Mouse (Mus musculus) urinary bladder, postnatal 4 days (tissue): Measurements from ENCODE around the gene Cops3.
"Not testable (repeated sequence)": the region's sequence is repeated elsewhere in the genome, so short reads cannot be mapped to it uniquely, and the experiment has no call there.

Source experiments
- DNase-seq, 2 experiments: peaks; one replicate each; pipeline ENCODE4 v3.0.0; 2021 to 2022; ENCODE audit warnings: low spot score in 2 of 2

Cops3 gene

DNA sequence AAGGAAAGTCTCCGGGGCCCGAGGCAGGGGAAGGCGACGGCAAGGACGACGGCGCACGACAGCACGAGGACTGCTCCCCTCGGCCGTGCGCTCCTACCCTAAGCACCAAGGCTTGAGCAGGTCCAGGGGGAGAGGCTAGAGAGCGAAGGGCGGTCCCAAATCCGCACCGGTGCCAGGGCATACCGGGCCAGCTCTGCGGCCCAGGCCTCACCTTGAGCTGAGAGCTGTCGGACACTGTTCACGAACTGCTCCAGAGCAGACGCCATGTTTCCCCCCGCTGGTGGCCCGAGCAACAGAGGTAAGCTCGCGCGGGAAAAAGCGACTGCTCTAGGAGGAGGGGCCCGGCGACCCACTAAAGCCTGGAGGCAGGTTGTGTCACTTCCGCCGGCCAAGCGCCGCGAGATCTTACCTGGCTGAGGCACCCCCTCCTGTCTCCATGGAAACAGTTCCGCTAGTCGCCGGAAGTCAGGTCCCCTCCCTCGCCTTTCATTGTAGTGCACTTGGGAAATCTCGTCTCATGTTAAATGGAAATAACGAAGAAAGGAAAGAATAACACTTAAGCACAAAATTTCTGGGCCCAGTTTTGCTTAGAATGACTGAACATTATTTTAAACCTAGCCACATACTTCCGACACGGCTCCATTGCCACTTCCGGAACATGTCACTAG lies at the start of gene Cops3:
Cops3 (minus strand) TSS at position 380 of the 668 bp plus-strand sequence.
- peak; percentile 92 to 95 for DNase-seq

DNA sequence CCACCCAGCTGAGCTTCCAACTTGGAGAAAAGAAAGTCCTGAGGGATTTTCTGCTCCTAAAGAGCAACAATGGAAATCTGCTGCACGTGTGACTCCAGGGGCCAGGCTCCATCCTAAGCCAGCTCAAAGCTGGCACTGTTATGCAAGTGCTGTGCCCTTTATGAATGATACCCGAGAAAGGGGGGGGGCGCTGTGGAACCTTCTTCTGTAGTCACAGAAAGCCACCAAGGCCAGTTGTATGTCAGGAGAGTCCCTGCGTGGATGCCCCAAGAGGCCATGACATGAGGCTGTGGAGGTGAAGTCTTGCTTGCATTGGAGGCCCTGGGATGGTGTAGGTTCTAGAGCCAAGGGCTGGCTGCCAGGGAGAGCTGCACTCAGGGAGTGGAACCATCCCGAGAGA lies 48.5 kb upstream of the Cops3 start:
- no peak for DNase-seq

DNA sequence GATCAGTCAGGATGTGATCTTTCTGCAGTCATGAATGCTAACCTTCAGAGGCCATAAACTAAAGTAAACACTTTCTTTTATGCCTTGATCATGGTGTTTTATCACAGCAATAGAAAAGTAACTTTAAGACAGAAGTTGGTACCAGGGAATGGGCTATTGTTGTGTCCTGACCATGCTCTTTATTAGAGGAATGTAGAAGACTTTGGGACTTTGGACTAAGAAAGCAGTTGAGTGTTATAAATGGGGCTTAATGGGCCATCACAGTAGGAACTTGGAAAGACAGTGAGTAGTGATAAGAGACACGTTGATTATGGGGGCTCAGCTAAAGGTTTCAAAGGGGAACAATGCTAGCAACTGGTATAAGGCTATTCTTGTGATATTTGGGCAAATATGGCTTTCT lies 47.3 kb upstream of the Cops3 start:
- no peak for DNase-seq

DNA sequence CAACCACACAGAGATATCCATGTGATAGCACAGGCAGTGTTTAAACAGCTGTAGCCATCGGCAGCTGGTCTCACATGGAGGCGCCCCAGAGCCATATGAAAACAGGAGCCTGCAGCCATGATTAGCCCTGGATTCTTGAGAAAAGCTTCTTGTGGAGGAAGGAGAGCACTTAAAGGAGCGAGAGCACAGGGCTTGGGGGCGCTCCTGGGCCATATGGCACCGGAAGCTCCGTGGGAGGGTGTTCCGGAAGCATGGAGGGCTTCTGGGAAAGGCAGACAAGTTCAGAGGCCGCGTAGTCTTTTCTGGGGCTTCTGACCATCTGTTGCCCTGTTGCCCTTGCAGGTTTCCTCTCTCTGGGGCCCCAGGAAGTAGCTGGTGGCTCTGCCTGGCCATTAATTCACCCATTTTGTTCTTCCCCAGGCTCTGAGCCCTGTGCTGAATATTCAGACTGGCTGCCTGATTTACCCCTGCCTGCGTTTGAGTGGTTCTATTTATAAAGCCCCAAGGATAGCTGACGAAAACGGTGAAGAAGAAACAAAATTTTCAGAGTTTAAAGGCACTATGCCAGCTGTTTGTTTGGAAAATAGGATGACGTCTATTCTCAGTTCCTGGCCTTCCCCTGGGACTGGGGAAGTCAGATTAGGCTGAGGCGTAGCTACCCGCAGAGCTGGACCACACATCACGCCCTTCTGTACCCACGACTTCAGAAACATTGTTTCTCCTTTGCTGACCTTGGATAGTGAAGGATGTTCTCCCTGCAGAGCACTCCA lies 45.8 kb upstream of the Cops3 start:
- DNase-seq = no peak

DNA sequence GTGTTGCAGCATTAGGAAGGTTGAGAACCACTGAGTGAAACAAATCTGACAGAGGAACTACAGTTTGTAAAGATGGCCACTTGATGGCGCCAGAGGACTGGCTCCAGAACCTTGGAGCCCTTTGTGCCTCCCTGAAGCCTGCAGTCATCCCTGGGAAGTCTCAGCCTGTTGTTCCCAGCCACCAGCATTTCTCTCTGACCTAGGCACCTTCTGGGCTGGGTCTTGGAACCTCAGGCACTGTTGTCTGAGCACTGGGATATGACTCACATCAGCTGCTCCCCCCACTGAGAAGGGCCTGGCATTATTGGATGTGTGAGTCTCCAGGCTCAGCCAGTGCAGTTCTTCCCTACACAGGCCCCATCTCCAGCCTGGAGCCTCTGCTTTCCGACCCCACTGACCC lies 40.4 kb upstream of the Cops3 start:
- DNase-seq = peak; percentile 56 to 78

DNA sequence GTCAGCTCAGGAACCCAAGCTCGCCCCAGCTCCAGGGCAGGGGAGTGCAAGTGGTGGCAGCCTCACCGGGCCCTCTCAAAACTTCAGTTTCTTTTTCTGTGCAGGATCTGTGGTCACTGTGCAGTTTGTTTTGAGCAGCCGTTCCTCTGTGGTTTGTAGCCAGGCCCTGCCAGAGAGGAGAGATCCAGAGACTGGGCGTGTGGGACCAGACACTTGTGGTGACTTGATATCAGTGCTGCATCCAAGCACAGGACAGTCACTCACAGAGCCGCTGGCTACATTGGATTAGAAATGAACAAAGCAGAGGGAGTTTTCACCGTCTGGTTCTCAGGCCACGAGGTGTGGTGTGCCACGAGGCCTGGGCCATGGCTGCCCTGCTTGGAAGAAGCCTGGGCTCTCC lies 32.5 kb upstream of the Cops3 start:
- no peak for DNase-seq

DNA sequence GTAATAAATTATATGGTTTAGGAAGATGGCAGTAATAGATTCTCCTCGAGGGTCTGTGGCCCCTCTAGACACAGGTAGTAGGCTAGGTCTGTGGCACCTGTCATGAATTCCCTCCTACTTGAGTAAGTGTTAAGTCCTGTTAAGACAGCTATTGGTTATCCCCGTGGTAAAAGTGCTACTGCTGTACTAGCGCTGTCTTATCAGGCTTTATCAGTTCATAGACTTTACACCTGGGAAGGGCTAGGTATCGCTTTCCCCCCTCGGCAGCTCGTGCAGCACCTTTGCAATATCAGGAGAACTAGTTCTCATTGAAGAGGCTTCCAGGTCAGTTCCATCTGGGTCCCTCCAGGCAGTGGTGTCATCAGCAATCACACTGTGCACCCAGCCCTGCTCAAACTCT lies 24.7 kb upstream of the Cops3 start:
- DNase-seq = no peak

DNA sequence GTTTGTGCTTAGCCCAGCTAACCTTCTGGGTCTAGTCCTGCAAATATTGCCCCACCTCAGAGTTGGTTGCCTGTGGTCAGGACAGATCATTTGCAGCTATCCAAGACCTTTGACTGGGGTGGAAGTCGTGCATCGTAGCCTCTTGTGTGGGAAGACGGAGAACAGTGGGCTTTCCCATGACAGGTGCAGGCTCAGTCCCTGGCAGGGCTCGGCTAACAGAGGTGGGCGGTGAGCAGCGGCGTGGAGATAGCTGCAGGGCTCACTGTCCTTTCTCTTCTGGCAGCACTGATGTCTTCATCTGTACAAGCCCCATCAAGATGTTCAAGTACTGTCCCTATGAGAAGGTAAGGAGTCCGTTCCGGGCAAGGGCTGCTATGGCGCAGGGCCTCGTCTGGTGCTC lies 20.8 kb upstream of the Cops3 start:
- no peak for DNase-seq

DNA sequence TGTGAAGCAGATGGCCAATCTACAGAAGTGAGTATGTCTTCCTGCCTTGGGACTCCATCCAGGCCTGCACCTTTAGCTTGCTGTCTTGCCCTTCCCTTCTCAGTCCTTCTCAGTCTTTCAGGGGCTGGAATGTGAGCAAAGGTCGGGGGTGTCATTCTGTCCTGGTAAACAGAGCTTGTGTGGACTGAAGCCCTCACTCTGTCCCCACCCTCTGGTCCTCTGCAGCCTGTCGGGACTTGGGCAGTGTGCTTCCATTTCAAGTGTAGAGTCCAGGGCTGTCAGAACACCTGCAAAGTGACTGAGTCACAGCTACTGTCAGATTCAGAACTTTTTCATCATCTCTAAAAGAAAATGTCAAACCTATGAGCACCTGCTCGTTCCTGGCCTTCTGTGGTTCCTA lies 13.2 kb upstream of the Cops3 start:
- DNase-seq = no peak

DNA sequence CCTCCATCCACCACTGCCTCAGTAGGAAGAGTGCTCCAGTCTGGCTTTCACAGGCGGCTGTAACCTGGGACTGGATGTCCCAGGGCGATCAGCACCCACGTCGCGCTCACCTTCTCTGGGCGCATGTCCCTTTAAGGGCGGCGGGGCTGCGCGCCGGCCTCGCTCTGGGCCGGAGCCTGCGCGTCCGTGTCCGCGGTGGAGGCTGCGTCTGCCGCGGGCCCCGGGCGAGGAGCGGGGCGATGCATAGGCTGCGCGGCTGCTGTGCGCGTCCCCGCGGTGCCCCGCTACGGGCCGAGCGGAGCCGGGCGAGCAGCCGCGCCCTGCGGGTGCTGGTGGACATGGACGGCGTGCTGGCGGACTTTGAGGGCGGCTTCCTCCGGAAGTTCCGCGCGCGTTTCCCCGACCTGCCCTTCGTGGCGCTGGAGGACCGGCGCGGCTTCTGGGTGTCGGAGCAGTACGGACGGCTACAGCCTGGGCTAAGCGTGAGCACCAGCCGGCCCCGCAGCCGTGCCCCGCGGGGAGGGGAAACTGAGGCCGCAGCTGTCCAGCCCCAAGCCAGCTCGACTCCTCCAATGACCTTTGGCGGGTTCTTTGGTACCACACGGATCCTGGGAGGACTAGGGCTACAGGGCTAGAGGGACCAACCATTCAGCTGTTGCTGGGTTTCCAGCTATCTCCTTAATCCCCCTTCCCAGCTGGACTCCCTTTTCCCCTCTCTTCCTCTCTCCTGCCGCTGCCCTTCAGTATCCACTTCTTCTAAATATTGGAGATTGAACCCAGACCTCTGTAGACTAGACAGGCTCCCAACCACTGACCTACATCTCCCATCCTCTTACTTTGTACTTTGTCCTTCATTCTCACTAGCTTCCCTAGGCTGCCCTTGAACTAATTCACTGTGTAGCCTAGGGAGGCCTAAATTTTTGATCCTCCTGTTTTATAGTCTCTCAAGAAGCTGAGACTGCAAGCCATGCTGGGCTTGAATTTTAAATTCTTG lies 8.6 kb upstream of the Cops3 start:
- DNase-seq = peak; percentile 76 to 83

DNA sequence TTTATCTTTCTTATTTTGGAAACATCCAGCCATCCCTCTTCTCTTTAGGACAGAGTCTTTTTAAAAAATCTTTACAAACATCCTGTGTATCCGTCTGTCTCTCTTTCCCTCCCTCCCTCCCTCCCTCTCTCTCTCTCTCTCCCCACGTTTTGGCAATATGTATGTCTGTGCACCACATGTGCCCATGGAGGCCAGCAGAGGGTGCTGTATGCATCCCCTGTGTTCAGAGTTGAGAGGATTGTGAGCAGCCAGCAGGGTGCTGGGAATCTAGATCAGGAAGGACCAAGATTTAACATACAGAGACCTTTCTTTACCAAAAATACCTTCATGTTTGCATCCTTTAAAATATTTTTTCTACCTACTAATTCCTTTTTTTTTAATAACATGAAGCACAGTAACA lies 7.5 kb upstream of the Cops3 start:
- no peak for DNase-seq

DNA sequence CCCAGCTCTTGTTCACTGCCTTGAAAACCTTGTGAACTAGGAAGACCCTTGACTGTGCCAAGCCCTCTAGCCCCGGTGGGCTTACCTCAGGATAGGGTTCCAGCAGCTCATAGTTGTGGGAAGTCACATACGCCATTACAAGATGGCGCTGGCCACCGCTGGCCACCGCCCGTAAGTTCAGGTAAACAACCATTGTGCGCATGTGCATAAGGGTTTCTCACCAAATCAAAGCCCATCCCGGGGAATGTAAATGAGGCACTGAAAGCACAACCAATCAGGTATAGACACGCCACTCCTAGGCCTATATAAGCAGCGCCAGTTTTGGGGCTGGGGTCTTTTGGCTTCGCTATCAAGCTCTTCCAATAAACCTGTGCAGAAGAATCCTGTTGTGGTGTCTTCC lies 6.7 kb upstream of the Cops3 start:
- no peak for DNase-seq

DNA sequence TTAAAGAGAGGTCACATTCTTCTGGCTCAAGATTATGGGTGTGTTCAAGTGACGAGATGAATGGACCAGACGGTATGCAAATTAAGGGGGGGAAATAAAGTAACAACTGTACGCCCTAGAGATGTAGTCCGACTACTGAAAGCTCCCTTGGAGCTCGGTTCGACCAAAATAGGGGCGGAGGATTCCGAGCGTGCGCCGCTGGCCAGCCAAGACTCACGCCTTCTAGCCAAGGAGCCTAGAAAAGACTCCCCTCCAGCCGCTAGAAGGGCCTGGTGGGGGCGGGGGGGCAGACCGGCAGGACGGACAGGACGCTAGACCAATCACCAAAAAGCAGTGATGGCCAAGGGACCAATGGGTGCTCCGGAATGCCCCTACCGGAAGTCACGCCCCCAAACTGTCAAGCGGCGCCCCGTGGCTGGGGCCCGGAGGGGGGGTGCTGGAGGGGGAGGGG lies 605 bp downstream of the Cops3 start, which contains the start of gene Nt5m:
Nt5m (plus strand) TSS at position 440 of the 451 bp plus-strand sequence.
- peak; percentile 92 to 95 for DNase-seq

DNA sequence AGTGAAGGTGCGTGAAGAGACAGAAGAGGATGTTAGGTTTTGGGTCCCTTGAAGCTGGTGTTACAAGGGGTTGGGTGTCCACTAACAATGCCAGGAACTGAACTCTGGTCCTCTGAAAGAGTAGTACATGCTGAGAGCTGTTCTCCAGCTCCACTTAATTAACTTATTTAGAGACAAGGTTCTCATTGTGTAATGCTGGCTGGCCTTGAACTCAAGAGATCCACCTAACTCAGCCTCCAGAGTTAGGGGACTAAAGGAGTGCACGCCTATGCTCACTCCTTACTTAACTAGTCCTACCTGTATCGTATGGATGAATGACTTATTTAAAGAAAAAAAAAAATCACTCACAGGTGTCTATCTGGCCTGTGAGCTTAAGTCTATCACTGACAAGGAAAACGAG lies 1.2 kb downstream of the Cops3 start:
- DNase-seq = no peak

DNA sequence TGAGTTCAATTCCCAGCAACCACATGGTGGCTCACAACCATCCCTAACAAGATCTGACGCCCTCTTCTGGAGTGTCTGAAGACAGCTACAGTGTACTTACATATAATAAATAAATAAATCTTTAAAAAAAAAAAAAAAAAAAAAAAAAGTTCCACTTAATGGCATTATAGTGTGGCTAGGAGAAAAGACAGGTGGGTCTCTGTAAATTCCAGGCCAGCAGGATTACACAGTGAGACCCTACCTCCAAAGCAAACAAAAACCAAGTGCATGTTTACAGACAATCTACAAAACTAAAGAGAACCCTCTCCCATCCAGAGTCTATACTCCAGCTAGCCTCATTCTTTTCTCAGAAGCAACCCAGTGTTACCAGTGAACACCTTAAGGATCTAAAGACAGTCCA lies 1.8 kb downstream of the Cops3 start:
- not testable (repeated sequence) for DNase-seq

DNA sequence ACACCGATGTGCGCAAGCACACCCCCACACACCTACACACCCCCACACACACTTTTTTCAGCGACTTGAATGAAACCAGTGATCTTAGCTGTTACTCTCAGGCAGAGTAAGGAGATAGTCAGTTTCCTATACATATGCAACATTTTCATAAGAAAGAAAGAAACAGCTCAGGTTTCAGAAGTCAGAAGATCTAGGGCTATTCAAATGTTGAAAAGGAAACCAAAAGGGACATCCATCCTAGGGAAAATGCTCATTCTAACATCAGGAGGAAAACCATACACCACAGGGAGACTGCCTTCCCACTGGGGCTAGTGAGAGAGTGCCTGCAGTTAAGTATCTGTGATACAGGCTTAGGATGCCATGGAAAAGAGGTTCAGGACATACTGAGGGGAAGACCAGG lies 18.0 kb downstream of the Cops3 start:
- DNase-seq = no peak

DNA sequence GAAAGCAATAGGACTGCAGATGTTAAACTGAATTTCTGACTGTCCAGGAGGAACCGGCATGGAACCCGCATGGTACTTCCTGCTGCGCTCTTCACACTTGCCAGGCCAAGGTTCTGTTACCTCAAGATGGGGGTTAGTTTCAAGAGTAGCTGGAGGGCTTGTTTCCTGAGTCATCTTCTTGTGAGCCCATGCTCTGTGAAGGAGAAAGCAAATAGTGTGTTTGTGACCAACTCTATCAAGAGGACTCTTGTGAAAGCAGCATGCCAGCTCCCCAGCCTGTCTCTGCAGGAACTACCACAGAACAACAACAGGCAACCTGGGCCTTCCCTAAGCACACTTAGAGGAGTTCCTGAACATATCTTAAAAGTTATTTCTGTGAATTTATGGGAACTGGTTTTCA lies 21.7 kb downstream of the Cops3 start:
- DNase-seq = no peak

DNA sequence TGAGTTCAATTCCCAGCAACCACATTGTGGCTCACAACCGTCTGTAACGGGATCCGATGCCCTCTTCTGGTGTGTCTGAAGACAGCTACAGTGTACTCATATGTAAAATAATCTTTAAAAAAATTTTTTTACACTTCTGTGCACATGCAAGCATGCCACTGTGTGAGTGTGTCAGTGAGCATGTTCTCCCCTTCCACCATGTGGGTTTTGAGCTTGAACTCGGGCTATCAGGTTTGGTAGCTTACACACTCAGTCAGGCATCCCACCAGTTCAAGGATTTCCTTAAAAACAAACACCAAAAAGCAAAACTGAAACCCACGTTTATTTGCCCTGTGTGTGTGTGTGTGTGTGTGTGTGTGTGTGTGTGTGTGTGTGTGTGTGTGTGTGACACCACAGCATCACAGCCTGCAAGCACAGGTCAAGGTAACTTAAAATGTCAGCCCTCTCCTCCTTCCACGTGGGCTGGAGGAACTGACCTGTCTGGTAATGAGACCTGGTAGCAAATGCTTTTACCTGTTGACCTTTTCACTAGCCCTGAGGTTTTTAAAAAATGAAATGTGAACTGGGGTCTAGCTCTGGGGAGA lies 24.1 kb downstream of the Cops3 start:
- no peak for DNase-seq

DNA sequence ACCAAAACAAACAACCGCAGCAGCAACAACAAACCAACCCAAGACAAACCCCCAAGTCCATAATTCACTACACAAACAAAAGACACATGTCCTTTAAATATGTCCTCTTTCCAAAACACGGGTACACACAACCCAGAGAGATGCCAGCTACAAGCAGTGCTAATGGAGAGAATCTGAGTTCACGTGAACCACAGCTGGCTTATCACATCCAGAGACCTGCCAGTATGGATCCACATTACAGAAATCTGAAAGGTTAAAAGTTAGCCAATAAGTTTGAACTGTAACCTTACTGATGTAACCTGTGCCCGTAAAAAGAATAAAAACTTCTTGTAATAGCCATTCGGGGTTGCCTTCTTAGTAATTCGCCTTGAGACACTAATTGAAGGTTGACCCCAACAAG lies 24.7 kb downstream of the Cops3 start:
- no peak for DNase-seq

DNA sequence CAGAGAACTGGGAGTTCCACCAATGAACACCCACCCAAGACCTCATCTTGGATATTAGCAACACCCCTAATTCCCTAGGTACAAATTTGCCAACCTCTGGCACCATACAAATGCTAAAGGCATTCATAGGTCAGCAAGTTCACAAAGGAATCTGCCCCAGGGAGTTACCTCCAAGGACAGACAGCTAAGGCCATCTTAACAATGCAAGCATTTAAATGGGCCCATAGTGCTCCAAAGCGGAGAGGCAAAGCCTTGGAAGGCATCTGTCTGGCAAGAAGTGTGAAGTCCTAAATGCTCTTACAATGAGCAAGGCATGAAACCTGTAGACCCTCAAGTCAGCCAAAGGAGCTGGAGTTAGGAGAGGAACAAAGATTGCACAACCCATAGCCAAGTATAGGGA lies 25.3 kb downstream of the Cops3 start:
- no peak for DNase-seq

DNA sequence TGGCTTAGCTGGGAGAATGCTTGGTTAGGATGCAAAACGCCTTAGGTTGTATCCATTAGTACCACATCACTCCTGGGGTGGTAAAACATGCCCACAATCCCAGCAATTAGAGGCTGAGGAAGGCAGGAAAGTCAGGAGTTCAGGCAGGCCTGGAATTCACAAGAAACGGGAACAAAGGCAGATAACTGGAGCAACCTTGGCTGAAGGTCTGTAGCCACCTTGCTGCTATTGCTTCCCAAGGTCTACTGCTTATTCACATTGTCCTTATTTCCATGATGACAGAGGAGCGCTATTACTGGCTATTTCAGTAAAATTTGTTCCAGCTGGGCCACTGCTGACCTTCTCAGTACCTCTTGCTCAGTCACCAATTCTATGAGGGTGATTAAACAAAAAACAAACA lies 26.4 kb downstream of the Cops3 start:
- DNase-seq = no peak

DNA sequence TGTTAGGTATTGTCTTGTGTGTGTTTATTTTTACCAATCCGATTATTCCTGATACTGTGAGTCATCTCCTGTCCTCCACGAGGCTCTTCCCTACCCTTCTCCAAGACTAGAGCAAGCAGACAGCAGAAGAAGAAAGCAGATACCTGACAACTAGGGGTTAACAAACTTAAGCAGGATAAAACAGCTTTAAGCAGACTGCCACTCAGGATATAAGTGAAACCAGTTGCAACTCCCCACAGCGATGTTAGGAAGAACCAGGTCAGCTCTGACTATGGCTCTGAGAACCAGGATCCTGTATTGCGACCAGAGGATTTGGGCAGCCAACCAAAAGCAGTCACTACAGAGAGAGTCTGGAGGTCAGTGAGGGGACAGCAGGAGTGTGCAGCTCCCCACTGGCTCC lies 28.4 kb downstream of the Cops3 start:
- DNase-seq = no peak
